Mouse (Mus musculus) stomach, postnatal 0 days (tissue): Measurements from ENCODE around the gene Veph1.

Experiments
- CTCF ChIP-seq: IDR thresholded peaks from 2 replicates; pipeline ENCODE4 v1.5.1; 2016; ENCODE audit warnings: antibody characterized with exemption, low read depth, mild to moderate bottlenecking, moderate library complexity
- EP300 ChIP-seq: optimal IDR thresholded peaks from 2 replicates; pipeline ENCODE3; 2016; ENCODE audit warnings: antibody characterized with exemption

DNA sequence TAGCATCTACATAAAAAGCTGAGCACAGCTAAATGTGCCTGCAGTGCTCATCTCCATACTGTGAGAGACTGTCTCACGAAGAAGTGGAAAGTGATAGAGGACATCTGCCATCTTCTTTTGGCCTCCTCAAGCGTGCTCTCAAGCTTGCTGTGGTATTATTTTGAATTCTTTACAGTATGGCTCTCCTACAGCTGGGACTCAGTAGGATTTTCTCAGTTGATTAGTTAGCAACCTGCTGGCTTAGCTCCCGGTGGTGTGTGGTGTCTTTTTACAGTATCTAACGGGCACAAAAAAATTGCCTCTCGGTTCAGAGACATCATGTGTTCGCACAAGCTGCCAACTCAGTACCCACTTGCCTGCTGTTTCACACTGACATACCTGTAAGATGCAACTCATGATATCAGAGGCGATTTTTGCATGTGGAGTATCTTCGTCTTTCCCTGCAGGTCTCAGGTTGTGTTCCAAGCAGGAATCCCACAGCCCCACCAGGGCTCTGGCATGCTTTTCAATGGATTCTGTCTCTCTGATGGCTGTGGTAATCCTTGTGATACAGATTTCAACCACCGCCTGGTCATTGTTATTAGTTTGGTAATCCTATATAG, 42.0 kb downstream of the Veph1 start:
- no peak for TF ChIP-seq CTCF
- TF ChIP-seq EP300: no peak
